Mouse (Mus musculus) B cell, adult 67 days (primary cell): Measurements from ENCODE around the gene Map3k19. TPM values are rescaled to one million over a fixed set of nuclear protein-coding genes. Genes with fewer than 3 reads are reported as not detected.

Experiments
- total RNA-seq, 2 experiments: library from RNA; stranded (reverse); gene quantifications; 4 replicates each; pipeline ENCODE4 v1.2.4; 2023

Map3k19 gene
- 1 to 10 TPM; 9.1 to 9.2 TPM for total RNA-seq

GRCm38 (mm10) chr1:127854486-127855222, at the start of gene Map3k19:
Gene Map3k19, minus strand, starts transcription at chr1:127855031.

GRCm38 (mm10) chr1:127868300-127869261, 13.8 kb upstream of the Map3k19 start, which contains the start of gene Rab3gap1:
Gene Rab3gap1, plus strand, starts transcription at chr1:127868773.

DNA sequence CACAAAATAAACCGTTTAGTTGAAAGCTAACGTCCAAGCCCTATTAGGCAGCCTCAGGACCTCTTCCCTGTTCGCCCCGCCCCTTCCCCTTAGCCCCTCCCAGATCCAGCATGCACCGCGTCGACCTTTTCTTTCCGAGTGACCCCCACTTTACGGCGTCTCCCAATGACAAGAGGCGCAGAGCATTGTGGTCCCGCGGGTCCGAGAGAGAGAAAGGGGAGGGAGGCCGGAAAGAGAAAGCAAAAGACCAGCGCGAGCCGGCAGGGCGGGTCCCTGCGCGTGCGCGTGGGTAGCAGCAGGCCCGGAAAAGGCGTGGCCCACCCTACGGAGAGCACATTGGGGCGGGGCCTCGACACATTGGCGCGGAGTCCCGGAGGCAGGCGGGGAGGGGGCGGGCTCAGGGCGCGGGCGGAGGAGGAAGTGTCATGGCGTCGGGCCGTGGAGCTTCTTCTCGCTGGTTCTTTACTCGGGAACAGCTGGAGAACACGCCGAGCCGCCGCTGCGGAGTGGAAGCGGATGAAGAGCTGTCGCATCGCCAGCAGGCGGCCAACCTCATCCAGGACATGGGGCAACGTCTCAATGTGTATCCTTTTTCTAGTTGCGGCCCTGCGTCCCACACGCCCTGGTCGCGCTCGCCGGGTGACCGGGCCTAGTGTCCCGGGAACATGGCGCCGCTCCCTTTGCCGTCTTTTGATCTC, 80.9 kb downstream of the Map3k19 start, which contains the start of gene Ccnt2:
Ccnt2 (plus strand) TSS at position 362 of the 698 bp plus-strand sequence.

Other genes starting within 250 kb of the Map3k19 start
- 10 to 100 TPM; 33.2 to 37.3 TPM for gene Tmem163, start 175.5 kb downstream of the Map3k19 start, total RNA-seq
- gene Acmsd, start 125.6 kb downstream of the Map3k19 start, total RNA-seq, result not detected
- gene Ccnt2, start 80.9 kb downstream of the Map3k19 start, total RNA-seq, result 100 to 1,000 TPM; 108 to 109 TPM
- 10 to 100 TPM; 66.7 to 68.4 TPM for gene Rab3gap1, start 13.7 kb upstream of the Map3k19 start, total RNA-seq
- 1 to 10 TPM; 4.4 to 9.2 TPM for gene Zranb3, start 248.0 kb upstream of the Map3k19 start, total RNA-seq
- 100 to 1,000 TPM; 136 to 145 TPM for gene R3hdm1, start 248.3 kb upstream of the Map3k19 start, total RNA-seq